Mouse (Mus musculus) T-helper 17 cell (primary cell): Measurements from ENCODE around the gene Zfp507.

Experiments
- in situ Hi-C, 2 experiments: fragments of 300-600 bp; cut with MboI, MseI; formaldehyde crosslinking; loops; 1 replicate in 1 of 2; 2 replicates in 1 of 2; pipeline ENCODE4 v1.15.1; 2025; ENCODE audit warnings: high pct_unique_total_duplicates in 2 of 2

Gene Zfp507

DNA sequence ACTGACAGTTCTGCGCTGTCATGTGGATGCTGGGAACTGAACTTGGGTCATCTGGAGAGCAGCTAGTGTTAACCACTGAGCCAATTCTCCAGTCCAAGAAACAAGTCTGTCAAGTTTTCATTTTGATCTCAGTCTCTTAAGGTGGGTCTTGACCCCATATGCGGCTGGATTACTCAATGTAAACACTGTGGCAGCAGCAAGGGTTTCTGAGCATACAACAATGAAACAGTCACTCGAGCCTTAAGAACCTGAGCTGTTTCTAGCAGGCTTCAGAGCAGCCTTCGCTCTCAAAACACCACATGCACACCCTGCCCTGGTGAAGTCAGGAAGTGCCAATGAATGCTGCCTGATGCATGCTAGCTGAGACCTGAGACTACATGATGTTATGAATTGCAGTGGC is 17.2 kb downstream of the Zfp507 start:
- in situ Hi-C loops = loop anchor here in 1 of 2 experiments (25.0 kb wide), 1 partner anchor 1398 kb away; the partner anchor contains the start of gene Lsm14a

DNA sequence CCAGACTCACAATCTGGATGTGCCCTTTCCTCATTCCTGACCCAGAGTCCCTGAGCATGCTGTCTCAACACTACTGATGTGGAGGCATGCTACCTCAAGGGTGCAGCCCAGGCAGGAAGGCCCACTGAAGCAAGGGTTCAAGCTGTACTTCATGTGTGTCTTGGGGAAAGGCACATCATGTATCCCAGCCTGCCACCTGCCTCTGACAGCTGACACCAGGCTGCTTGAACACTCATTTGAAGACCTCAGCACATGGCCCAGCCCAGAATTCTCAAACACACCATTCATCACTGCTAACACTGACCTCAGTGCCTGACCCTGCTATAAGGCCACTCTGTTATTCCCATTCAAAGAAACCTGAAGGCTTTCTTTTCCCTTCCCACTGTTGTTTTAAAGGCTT is 20.6 kb downstream of the Zfp507 start:
- in situ Hi-C loops = loop anchor here in 1 of 2 experiments (25.0 kb wide), 1 partner anchor 1395 kb away; the partner anchor contains the start of gene Lsm14a

DNA sequence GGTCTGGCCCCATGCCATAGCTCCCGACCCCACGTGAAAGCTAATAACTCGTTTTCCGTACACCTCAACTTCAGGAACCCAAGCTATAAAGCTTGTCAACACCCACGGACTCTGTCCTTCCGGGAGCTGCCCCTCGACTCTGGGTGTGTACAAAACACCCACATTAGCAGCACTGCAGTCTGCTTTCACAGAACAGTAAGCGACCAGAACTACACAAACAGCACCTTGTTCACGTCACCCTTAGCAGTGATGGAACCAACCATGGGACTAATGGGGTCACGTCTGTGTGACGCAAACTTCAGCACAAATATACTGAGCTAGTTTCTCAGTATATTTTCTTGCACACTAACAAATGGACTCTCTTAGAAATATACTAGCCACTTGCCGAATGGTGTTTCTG is 28.7 kb downstream of the Zfp507 start:
- in situ Hi-C loops = no loop called here

DNA sequence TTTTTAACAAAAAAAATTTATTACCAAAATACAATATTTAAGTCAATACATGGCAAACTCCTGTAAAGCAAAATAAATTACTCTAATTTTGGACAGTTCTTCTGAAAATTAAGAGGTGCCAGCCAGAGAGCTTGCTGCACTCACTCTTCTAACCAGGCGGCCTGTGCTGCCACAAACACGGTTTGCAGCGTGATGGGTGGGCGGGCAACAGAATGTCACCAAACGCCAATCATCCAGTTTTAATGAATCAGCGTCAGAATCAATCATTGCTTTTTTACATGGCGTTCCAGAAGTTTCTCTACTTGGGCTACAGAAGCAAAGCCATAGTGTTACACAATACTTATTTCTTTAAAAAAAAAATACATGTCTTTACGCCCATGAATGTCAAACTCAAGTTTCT is 30.5 kb downstream of the Zfp507 start:
- in situ Hi-C loops = no loop called here

DNA sequence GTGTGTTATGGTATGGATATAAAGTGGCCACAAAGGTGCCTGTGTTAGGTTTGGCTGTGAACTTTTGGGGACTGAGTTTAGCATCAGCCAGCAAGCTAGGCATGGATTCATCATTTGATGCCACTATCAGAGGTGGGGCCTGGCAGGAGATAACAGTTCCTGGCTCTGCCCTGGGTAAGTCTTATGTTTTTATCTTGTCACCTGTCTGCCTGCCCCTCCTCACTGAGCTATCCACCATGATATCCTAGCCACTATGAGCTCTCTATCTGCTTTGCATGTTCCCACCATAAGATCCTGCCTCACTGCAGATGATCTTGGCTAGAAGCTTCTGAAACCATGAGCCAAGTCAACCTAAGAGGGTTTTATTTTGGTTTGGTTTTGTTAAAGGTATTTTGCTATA is 31.7 kb downstream of the Zfp507 start:
- in situ Hi-C loops = no loop called here

DNA sequence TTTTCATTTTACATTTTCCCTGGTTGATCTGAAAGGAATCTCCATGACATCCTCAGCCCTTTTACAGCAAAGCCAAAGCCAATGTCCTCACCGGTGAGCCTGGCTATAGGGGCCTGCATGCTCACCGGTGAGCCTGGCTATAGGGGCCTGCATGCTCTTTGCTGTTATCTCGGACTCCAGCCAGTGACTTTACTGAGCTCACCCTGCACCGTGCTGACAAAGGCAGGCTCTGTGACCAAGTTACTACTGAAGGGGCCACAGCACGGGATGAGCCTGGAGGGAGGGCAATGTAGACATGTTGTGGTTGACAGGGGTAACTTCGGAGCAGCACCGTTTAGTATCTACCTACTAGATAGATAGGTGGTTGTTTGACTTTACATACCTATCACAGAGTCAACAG is 32.7 kb downstream of the Zfp507 start:
- in situ Hi-C loops = no loop called here

DNA sequence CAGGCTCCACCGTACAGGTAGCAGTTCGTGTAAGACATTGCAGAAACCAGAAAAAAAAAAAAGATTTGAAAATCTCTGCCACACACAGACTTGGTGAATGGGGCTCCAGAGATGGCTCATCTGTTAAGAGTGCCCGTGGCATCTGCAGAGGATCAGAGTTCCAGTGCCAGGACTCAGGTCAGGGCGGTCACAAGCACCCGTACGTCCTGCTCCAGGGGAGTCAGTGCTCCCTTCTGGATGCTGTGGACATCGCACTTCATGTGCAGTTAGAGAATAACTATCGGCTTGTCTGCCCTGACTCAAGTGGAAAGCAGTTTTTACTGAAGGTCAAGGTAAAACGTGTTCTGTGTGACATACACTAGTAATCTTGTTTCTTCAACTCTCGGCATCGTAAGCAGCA is 38.3 kb downstream of the Zfp507 start:
- in situ Hi-C loops = loop anchor here in 1 of 2 experiments (5.0 to 10.0 kb wide), 2 partner anchors 93 to 250 kb away; no protein-coding TSS in a partner anchor

DNA sequence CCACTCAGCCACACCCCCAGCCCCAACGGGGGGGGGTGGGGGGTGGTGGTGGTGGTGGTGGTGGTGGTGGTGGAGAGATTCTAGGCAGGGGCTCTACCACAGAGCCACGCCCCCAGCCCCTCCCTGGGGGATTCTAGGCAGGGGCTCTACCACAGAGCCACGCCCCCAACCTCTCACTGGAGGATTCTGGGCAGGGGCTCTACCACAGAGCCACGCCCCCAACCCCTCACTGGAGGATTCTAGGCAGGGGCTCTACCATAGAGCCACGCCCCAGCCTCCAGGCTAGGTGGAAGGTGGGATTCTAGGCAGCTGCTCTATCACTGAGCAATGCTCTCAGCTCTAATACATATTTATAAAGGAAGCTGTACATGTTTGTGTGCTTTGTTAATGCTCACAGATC is 41.0 kb downstream of the Zfp507 start:
- in situ Hi-C loops = loop anchor here in 1 of 2 experiments (5.0 to 10.0 kb wide), 2 partner anchors 96 to 253 kb away; no protein-coding TSS in a partner anchor

GRCm38 (mm10) chr7:35759602-35760001 is 43.2 kb downstream of the Zfp507 start:
- in situ Hi-C loops = loop anchor here in 1 of 2 experiments (5.0 to 10.0 kb wide), 2 partner anchors 98 to 255 kb away; no protein-coding TSS in a partner anchor

- in situ Hi-C loops = no loop called here
Observed at GRCm38 (mm10) chr7:35756510-35757440, 46.0 kb downstream of the Zfp507 start.

DNA sequence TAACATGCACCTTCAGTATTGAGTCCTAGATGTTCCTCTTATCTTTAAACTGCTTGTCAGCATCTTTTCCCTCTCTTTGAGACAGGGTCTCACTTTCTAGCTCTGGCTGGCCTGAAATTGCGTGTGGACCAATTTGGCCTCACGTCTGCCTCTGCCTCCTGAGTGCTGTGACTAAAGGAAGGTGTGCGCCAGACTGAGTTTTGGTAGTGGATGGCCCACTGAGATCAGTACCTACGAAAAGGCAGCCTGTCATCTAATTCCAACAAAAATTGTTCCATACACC is 48.0 kb downstream of the Zfp507 start:
- in situ Hi-C loops = no loop called here

DNA sequence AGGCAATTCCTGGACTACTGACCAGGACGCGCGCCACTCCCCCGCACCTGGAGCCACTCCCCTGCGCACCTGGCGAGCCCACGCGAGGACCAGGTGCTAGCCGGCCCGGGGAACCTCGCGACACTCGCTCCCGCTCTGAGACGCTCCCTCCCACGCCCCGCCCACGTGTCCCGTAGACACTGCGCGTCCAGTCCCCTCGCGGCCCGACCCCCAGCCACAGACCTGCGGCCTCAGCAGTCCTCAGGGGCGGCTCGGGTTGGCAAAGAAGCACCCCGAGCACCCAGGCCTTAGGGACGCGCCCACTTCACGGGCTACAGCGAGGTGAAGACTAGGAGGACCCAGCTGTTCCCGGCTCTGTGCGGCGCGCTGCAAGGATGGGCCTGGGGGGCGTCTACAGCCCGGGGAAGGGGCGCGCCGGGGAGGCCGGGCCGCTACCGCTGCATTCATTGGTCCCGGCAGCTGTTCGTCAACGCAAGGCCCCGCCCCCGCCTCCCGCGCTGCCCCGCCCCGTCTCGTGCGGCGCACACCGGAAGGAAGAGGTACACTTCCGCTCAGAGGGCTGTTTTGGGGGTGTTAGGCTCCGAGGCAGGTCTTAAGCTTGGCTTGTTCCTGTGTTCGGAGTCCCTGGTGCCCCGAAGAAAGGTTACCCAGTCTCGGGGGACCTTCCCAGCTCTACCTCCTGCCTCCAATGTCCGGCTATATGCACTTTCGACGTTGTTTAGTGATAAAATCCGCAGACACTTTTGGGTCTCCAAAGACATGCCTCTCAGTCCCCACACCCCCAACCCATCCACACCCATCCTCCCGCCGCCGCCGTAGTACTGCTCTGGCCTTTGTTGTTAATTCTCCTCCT is 48.5 kb downstream of the Zfp507 start, which contains the start of gene Dpy19l3:
Gene Dpy19l3 (minus strand): TSS at position 422 of the 853 bp plus-strand sequence.
- in situ Hi-C loops = no loop called here

DNA sequence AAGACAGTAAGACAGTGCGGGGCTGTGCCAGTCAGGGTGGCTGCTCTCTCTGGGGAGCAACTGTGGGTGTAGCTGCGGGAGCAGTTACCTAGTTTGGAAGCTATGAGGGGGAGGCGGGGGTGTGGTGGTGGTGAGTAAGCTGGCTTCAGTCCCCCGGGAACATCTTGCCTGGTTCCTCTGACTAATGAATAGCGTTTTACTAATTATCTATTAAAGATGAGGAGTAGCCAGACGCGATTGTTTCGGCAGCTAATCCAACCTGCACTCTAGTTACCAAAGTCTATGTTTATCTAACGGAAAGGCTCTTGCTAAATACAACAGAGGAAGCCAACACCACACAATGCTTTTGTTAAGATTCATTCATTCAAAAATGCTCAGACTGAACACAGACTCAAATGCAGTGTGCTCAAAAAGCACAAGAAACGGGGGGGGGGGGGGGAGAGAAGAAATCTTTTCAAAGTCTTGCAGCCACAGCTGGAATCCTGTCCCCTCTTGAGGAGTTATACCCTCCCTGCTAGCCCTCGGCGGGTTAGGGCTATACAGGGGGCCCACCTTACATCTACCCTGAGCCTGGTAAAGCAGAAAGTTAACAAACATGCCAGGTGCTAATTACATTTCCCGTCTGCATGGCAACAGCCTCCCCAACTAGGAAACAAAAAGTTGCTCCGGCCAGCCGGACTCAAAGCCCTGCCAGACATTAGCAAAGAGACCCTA is 49.3 kb downstream of the Zfp507 start:
- in situ Hi-C loops = no loop called here

DNA sequence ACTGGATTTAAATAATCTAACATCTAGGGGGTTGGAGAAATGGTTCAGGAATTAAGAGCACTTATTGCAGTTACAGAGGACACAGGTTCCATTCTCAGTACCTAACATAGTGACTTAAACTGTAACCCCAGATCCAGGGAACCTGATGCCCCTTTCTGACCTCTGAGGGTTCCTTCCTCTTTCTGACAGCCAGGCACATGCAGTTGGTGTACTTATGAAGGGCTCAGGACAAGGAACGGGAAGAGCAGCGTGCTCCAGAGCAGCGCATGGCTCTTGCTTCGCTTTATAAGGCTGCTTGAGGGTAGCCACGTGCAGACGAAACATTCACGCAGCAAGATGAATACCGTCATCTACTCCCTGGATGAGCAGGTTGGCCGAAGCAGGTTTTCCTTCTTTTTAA is 51.9 kb downstream of the Zfp507 start:
- in situ Hi-C loops = no loop called here

GRCm38 (mm10) chr7:35747397-35747964 is 55.3 kb downstream of the Zfp507 start:
- in situ Hi-C loops = no loop called here

DNA sequence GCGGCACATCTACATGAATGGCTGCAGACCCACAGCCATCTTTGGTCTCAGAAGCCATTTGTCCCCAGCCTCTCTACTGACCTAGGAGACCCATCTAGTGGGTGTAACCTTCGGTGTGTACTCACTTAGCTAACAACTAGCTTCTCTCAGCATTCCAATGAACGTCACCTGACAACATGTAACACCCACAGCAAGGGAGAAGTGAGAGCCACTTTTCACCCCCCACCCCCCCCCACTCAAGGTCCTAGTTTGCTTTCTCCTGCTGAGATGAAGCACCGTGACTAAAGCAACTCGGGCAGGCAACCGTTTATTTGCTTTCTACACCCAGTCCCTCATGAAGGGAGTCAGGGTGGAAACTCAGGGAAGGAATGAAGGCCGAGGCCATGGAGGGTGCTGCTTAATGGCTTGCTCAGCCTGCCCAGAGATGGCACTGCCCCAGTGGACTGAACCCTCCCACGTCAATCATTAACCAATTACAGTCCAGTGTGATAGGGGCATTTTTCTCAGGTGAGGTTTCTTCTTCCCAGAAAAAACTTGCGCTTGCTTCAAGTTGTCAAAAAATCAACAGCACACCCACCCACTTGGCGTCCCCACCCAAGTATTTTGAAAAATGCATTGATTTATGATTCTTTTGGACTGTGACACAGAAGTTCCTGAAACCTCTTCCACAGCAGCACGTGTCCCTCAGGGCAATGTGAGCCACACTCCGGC is 56.0 kb downstream of the Zfp507 start:
- in situ Hi-C loops = no loop called here

DNA sequence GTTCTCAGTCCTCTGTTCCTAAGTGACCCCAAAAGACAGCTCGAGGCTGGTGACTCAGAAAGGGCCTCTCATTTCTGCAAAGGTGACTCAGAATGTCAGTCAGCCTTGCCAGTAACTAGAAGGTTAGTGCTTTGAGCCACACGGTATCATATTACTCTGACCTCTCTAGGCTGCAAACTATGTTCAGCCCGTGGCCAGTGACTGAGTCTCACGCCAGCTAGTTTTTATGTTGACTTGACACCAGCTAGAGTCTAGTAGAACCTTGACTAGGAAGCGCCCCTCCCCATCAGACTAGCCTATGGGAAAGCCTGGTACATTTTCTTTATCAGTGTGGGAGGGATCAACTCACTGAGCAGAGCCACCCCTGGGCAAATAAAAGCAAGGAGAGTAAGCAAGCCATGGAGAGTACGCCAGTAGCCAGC is 57.5 kb downstream of the Zfp507 start:
- in situ Hi-C loops = no loop called here

GRCm38 (mm10) chr7:35744771-35745170 is 58.0 kb downstream of the Zfp507 start:
- in situ Hi-C loops = no loop called here

- in situ Hi-C loops = no loop called here
Observed at GRCm38 (mm10) chr7:35742310-35742709, 60.5 kb downstream of the Zfp507 start.

- in situ Hi-C loops = no loop called here
Observed at GRCm38 (mm10) chr7:35741858-35742257, 60.9 kb downstream of the Zfp507 start.
